Mouse (Mus musculus) midbrain, embryonic 14.5 days (tissue): Measurements from ENCODE around the gene 6030458C11Rik. TPM values are rescaled to one million over a fixed set of nuclear protein-coding genes. Genes with fewer than 3 reads are reported as not detected.

Experiments
- ATAC-seq: fragments of 200-750 bp; cut with Nextera tagmentation; 2 replicates; pipeline ENCODE4 v1.8.0; 2017; ENCODE audit warnings: moderate number of reproducible peaks, moderate library complexity; ENCODE audit not compliant: low FRiP score, low TSS enrichment
- DNase-seq: peaks from one replicate; pipeline ENCODE4 v3.0.0-alpha.2; 2015
- H3K27ac ChIP-seq: fragments of 300-500 bp; sonication (generic); replicated peaks from 2 replicates; pipeline ENCODE4 v1.5.1; 2014; ENCODE audit warnings: mild to moderate bottlenecking, low read depth, low read length, moderate library complexity
- H3K27me3 ChIP-seq: fragments of 300-500 bp; sonication (generic); 2 replicates; pipeline ENCODE4 v1.6.1; 2014; ENCODE audit warnings: low read length, control low read depth, mixed read lengths; ENCODE audit not compliant: control insufficient read depth, insufficient read depth
- H3K36me3 ChIP-seq: fragments of 300-500 bp; sonication (generic); 2 replicates; pipeline ENCODE4 v1.6.1; 2014; ENCODE audit warnings: low read length, control low read depth; ENCODE audit not compliant: control insufficient read depth, insufficient read depth
- H3K4me1 ChIP-seq: fragments of 300-500 bp; sonication (generic); 2 replicates; pipeline ENCODE4 v1.6.1; 2014; ENCODE audit warnings: mild to moderate bottlenecking, antibody characterized with exemption, low read length, control low read depth; ENCODE audit not compliant: control insufficient read depth, insufficient read depth
- H3K4me2 ChIP-seq: fragments of 300-500 bp; sonication (generic); 2 replicates; pipeline ENCODE4 v1.6.1; 2014; ENCODE audit warnings: mild to moderate bottlenecking, low read length, moderate library complexity
- H3K4me3 ChIP-seq: fragments of 300-500 bp; sonication (generic); replicated peaks from 2 replicates; pipeline ENCODE4 v1.5.1; 2014; ENCODE audit warnings: low read depth, low read length
- H3K9ac ChIP-seq: fragments of 300-500 bp; sonication (generic); replicated peaks from 2 replicates; pipeline ENCODE4 v1.6.1; 2014; ENCODE audit warnings: mild to moderate bottlenecking, low read length, moderate library complexity
- H3K9me3 ChIP-seq: fragments of 300-500 bp; sonication (generic); 2 replicates; pipeline ENCODE4 v1.6.1; 2016; ENCODE audit warnings: low read length, control low read depth, mixed read lengths; ENCODE audit not compliant: control insufficient read depth
- WGBS: fragments of 180-500 bp; shearing (Covaris S2); extraction: QIAGEN DNeasy Blood & Tissue Kit; methylation state at CpG from one replicate; pipeline ENCODE4 v1.1.7; 2014; 5-methylcytosine and 5-hydroxymethylcytosine counted together
- polyA plus RNA-seq: library from polyadenylated mRNA; unstranded; fragments of >200 nt; fragmentation: Nextera tagmentation; extraction: Ambion mirVana; gene quantifications from 2 replicates; pipeline ENCODE4 v1.2.1, GENCODE M21; 2014

Gene 6030458C11Rik
- polyA plus RNA-seq, 1 experiment from 2014 or later, result 25.7 TPM

- Histone ChIP-seq H3K27me3 (no peaks in the 10 kb centered on the region), H3K9me3 (no peaks in the 10 kb centered on the region), H3K9ac (no peak overlapping the region), H3K36me3 (peaks cover 92% of the 10 kb centered on the region), H3K4me1 (no peaks in the 10 kb centered on the region), H3K27ac (no peak overlapping the region), H3K4me3 (no peak overlapping the region), H3K4me2 (no peak overlapping the region)
- WGBS, result 91% methylated on average over 8 of the region's 8 CpGs
- no peak for ATAC-seq
- no peak for DNase-seq
Observed at GRCm38 (mm10) chr15:12853471-12853870, 29.0 kb upstream of the 6030458C11Rik start.

- no peaks in the 10 kb centered on the region for H3K27me3 ChIP-seq
- ATAC-seq (no peak), DNase-seq (no peak)
- no peaks in the 10 kb centered on the region for H3K4me1 ChIP-seq
- no peak overlapping the region for H3K4me2 ChIP-seq
- H3K27ac ChIP-seq, result no peak overlapping the region
- no peak overlapping the region for H3K9ac ChIP-seq
- no peak overlapping the region for H3K4me3 ChIP-seq
- H3K36me3 ChIP-seq, result peaks cover 95% of the 10 kb centered on the region
- 91% methylated on average over 4 of the region's 4 CpGs for WGBS
- no peaks in the 10 kb centered on the region for H3K9me3 ChIP-seq
Observed at GRCm38 (mm10) chr15:12849373-12849772, 24.9 kb upstream of the 6030458C11Rik start.

DNA sequence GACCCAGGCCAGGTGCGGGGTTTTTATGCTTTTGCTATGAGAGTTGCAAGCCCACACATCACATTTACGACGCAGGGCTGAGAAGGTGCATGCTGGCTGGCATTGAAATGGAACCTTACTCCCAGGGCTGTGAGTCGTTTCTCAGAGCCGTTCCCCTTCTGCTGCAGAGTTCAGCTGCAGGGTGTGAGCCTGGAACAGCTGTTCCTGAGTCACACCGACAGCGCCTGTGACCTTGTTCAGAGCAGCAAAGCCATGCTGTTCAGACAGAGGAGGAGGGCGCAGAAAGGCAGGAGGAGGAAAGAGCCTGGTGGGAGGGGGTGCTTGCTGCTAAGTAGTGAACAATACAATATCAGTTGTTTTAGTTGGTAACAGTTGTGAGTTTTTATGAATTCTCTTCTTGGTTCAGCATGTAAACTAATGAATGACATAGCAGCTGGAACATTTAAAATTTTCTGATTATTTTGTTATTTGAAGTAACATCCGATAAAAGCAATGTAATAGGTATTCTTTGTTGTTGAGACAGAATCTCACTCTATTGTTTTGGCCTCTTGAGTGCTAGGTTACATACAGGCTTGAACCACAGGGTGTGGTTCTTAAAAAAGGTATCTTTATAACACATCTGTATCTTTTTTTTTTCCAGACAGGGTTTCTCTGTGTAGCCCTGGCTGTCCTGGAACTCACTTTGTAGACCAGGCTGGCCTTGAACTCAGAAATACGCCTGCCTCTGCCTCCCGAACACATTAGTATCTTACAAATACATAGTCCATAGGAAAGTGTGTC is 23.9 kb upstream of the 6030458C11Rik start:
- no peak for DNase-seq

DNA sequence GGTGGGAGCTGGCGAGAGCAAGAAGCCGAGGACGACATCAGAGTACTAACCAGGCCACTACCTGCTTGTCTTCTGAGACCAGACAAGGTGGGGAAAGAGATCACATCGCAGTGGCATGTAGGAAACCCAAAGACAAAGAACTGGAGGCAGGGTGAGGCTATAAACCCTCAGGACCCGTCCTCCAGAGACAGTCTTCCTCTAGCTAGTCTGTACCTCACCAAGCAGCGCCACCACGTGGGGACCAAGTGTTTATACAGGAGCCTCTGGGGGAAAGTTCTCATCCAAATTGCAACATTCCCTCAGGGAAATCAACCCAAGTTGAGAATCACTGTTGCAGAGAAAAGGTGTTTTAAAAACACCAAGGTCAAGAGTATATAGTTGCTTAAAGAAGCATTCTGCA is 18.4 kb upstream of the 6030458C11Rik start:
- 85% methylated on average over 7 of the region's 7 CpGs for WGBS

More for the DNA sequence above, 23.9 kb upstream of the 6030458C11Rik start:
- 95% methylated on average over 11 of the region's 11 CpGs for WGBS
- Histone ChIP-seq H3K4me3 (no peak overlapping the region), H3K27ac (no peak overlapping the region), H3K9ac (no peak overlapping the region), H3K4me2 (no peak overlapping the region), H3K9me3 (no peaks in the 10 kb centered on the region), H3K4me1 (no peaks in the 10 kb centered on the region), H3K27me3 (no peaks in the 10 kb centered on the region), H3K36me3 (peaks cover 95% of the 10 kb centered on the region)
- ATAC-seq, result no peak

DNA sequence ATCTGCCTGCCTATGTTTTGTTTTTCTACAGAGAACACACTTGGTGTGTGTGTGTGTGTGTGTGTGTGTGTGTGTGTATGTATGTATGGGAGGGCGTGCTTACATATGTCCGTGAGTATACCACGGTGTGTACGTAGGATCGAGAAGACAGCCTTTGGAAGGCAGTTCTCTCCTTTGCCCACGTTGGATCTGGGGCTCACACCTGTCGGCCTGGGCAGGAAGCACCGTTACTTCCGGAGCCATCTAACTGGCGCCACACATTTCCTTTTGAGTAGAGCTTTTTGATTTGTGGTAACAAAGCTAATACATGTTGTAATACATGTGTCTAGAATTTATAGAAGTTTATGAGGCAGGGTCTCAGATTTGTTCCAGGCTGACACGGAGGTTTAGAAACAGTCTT is 16.3 kb upstream of the 6030458C11Rik start:
- DNase-seq, result no peak
- no peaks in the 10 kb centered on the region for H3K9me3 ChIP-seq
- H3K4me3 ChIP-seq, result no peak overlapping the region
- no peak overlapping the region for H3K9ac ChIP-seq
- H3K27me3 ChIP-seq, result no peaks in the 10 kb centered on the region
- no peak overlapping the region for H3K4me2 ChIP-seq
- H3K36me3 ChIP-seq, result peaks cover 90% of the 10 kb centered on the region
- no peak overlapping the region for H3K27ac ChIP-seq
- no peak for ATAC-seq
- 97% methylated on average over 11 of the region's 11 CpGs for WGBS
- H3K4me1 ChIP-seq, result no peaks in the 10 kb centered on the region

More for the DNA sequence above, 18.4 kb upstream of the 6030458C11Rik start:
- H3K36me3 ChIP-seq, result peaks cover 91% of the 10 kb centered on the region
- H3K4me3 ChIP-seq, result no peak overlapping the region
- H3K4me1 ChIP-seq, result no peaks in the 10 kb centered on the region
- no peaks in the 10 kb centered on the region for H3K9me3 ChIP-seq
- no peak overlapping the region for H3K4me2 ChIP-seq
- no peaks in the 10 kb centered on the region for H3K27me3 ChIP-seq
- H3K9ac ChIP-seq, result no peak overlapping the region
- DNase-seq, result no peak
- ATAC-seq, result no peak
- H3K27ac ChIP-seq, result no peak overlapping the region

- Histone ChIP-seq H3K4me2 (no peak overlapping the region), H3K9ac (no peak overlapping the region), H3K4me3 (no peak overlapping the region), H3K27ac (no peak overlapping the region), H3K4me1 (no peaks in the 10 kb centered on the region), H3K36me3 (peaks cover 69% of the 10 kb centered on the region), H3K9me3 (no peaks in the 10 kb centered on the region), H3K27me3 (no peaks in the 10 kb centered on the region)
- ATAC-seq (no peak), DNase-seq (no peak)
- 96% methylated on average over 24 of the region's 24 CpGs for WGBS
Observed at GRCm38 (mm10) chr15:12834231-12834630, 9.8 kb upstream of the 6030458C11Rik start.

DNA sequence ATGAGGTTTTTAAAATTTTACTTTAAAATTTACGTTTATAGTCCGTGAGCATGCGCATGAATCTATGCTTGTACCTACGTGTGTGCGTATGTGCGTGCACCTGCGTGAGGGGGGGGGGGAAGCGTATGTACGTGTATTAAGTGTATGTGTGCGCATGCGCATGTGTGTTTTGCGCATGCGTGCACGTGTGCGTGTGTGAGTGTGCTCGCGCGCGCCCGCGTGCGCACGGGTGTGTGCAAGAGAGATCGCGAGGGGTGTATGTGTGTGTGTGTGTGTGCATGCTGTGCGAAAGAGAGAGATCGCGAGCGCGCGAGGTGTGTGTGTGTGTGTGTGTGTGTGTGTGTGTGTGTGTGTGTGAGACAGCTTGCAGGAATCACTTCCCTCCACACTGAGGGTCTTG is 8.9 kb upstream of the 6030458C11Rik start:
- DNase-seq (no peak), ATAC-seq (no peak)
- no peaks in the 10 kb centered on the region for H3K27me3 ChIP-seq
- WGBS, result 98% methylated on average over 31 of the region's 31 CpGs
- no peak overlapping the region for H3K27ac ChIP-seq
- no peak overlapping the region for H3K9ac ChIP-seq
- H3K9me3 ChIP-seq, result no peaks in the 10 kb centered on the region
- no peaks in the 10 kb centered on the region for H3K4me1 ChIP-seq
- no peak overlapping the region for H3K4me2 ChIP-seq
- H3K36me3 ChIP-seq, result peaks cover 73% of the 10 kb centered on the region
- no peak overlapping the region for H3K4me3 ChIP-seq

DNA sequence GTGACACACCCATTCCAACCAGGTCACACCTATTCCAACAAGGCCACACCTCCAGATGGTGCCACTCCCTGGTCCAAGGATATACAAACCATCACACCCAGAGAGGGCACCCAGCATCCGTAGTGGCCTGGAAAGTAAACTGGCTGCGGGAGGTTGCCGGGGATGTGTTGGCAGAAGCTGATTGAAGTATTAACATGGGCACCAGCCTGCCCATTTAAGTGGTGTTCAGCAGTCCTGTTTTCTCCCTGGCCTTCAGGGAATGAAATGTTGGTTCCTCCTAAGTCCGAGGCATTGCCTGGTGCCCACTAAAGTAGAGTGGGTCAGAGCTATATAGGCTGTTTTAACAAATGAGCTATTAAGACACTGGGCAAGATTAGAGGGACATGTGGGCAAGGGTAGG is 8.2 kb upstream of the 6030458C11Rik start:
- Histone ChIP-seq H3K4me2 (no peak overlapping the region), H3K27me3 (no peaks in the 10 kb centered on the region), H3K36me3 (peaks cover 73% of the 10 kb centered on the region), H3K9me3 (no peaks in the 10 kb centered on the region), H3K4me3 (no peak overlapping the region), H3K9ac (no peak overlapping the region), H3K27ac (no peak overlapping the region), H3K4me1 (no peaks in the 10 kb centered on the region)
- 96% methylated on average over 4 of the region's 4 CpGs for WGBS
- DNase-seq (no peak), ATAC-seq (no peak)

GRCm38 (mm10) chr15:12829878-12830277 is 5.4 kb upstream of the 6030458C11Rik start:
- Histone ChIP-seq H3K27me3 (no peaks in the 10 kb centered on the region), H3K4me2 (no peak overlapping the region), H3K9ac (no peak overlapping the region), H3K4me1 (peaks cover 12% of the 10 kb centered on the region), H3K9me3 (no peaks in the 10 kb centered on the region), H3K27ac (no peak overlapping the region), H3K36me3 (peaks cover 56% of the 10 kb centered on the region), H3K4me3 (no peak overlapping the region)
- ATAC-seq, result no peak
- DNase-seq, result no peak
- 96% methylated on average over 3 of the region's 3 CpGs for WGBS
